Mouse (Mus musculus): ENCODE measurements at regions not wholly inside any gene's neighbourhood (a gene's known extent, or its start where the extent isn't known, plus 50 kb on each side); places are given as distances from the start of the nearest gene placed in this dataset.

GRCm38 (mm10) chr3:40452958-40453357, 78.1 kb upstream of the Intu start:
- no peak for DNase-seq (ENCODE audit: low read depth, low spot score)

- DNase-seq (ENCODE audit: low read depth, low spot score): no peak
Measured at GRCm38 (mm10) chr3:40453552-40453951, 77.5 kb upstream of the Intu start.

GRCm38 (mm10) chr3:40456070-40456469, 75.0 kb upstream of the Intu start:
- no peak for DNase-seq (ENCODE audit: low read depth, low spot score)

GRCm38 (mm10) chr3:40458490-40458889, 72.6 kb upstream of the Intu start:
- no peak for DNase-seq (ENCODE audit: low read depth, low spot score)

GRCm38 (mm10) chr3:40463446-40463845, 67.6 kb upstream of the Intu start:
- DNase-seq (ENCODE audit: low read depth, low spot score): no peak

GRCm38 (mm10) chr3:40470101-40470500, 61.0 kb upstream of the Intu start:
- no peak for DNase-seq (ENCODE audit: low read depth, low spot score)

- DNase-seq (ENCODE audit: low read depth, low spot score): no peak
Measured at GRCm38 (mm10) chr3:40472766-40473165, 58.3 kb upstream of the Intu start.

- DNase-seq (ENCODE audit: low read depth, low spot score): no peak
Measured at GRCm38 (mm10) chr3:40480258-40480951, 50.7 kb upstream of the Intu start.

Measured in brain, embryonic 18.5 days (tissue).